Mouse (Mus musculus) gastrocnemius, postnatal 14 days (tissue): Measurements from ENCODE around the gene Klhl10. TPM values are rescaled to one million over a fixed set of nuclear protein-coding genes. Genes with fewer than 3 reads are reported as not detected.

Experiments
- DNase-seq: peaks from one replicate; pipeline ENCODE4 v3.0.0; 2021; ENCODE audit warnings: mixed read lengths
- intact Hi-C: fragments of 180-260 bp; cut with DNase I; formaldehyde crosslinking; loops from one replicate; pipeline ENCODE4 v1.15.1; 2025; ENCODE audit warnings: low total_unique reads
- long read RNA-seq, 2 experiments: library from polyadenylated mRNA; stranded (forward); transcript quantifications; one replicate each; pipeline ENCODE4 v2.0.0; 2021
- total RNA-seq, 2 experiments: library from RNA; stranded (reverse); gene quantifications; 2 replicates each; pipeline ENCODE4 v1.2.3; 2021

Klhl10 gene
- total RNA-seq, result under 1 TPM; 0.33 to 0.43 TPM
- long read RNA-seq, experiment 1, result 0 reads
- long read RNA-seq, experiment 2, partial matches to known transcripts, result 0 of 2 reads
- long read RNA-seq, experiment 2, other reads (novel, unspliced or antisense), result 2 of 2 reads

DNA sequence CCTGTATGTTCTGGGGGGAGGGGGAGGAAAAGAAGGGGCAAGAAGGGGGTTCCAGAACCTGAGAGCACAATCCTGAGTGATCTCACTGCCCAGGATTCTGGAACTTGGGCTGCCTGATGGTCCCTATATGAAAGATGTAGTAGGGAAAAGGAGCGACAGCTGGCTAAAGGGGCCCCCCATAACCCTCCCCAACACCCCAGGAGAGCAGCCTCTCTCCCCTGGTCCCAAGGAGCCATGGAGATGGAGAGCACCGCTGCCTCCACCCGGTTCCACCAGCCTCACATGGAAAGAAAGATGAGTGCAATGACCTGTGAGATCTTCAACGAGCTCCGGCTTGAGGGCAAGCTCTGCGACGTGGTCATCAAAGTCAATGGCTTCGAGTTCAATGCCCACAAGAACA lies at the start of gene Klhl10, which contains the start of gene Nt5c3b:
Klhl10 (plus strand) TSS at position 121 of the 400 bp plus-strand sequence.
Nt5c3b (minus strand) TSS at position 12 of the 400 bp plus-strand sequence.
- DNase-seq, result no peak
- intact Hi-C loops, result no loop called here

DNA sequence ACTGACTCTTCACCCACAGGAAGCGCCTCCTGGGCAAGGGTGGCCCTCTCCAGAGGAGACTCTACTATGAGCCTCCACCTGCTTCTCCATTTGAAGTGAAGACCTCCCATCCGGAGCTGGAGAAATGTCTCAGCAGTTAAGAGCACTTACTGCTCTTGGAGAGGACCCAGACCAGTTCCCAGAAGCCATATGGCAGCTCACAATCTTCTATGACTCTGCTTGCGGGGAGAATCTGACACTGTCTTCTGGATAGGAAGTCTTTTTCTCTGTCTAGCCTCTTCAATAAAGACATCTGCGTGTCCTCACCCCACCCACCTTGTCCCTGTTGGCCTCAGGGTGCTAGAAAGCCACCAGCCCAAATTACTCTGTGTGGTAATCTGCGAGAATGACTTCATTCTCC lies 48.8 kb upstream of the Klhl10 start:
- intact Hi-C loops, result no loop called here
- DNase-seq, result no peak

DNA sequence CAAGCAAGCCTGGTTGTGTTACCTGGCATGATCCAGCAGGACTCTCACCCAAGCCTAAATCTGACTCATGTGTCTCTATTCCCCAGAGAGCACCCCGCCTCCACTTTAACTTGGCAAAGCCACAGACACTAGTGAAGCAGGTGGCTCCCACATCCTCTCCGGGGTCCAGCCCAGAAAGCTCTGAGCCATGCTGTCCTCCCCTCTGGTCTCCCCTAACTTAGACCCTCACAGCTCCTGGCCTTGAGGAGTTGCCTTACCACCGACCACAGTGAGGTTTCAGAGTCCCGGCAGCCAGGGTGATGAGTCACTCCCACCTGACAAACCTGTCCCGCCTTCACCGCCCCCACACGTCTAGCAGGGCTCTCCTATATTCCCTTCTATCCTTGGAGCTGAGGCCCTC lies 48.0 kb upstream of the Klhl10 start:
- intact Hi-C loops, result no loop called here
- DNase-seq, result peak; percentile 42

DNA sequence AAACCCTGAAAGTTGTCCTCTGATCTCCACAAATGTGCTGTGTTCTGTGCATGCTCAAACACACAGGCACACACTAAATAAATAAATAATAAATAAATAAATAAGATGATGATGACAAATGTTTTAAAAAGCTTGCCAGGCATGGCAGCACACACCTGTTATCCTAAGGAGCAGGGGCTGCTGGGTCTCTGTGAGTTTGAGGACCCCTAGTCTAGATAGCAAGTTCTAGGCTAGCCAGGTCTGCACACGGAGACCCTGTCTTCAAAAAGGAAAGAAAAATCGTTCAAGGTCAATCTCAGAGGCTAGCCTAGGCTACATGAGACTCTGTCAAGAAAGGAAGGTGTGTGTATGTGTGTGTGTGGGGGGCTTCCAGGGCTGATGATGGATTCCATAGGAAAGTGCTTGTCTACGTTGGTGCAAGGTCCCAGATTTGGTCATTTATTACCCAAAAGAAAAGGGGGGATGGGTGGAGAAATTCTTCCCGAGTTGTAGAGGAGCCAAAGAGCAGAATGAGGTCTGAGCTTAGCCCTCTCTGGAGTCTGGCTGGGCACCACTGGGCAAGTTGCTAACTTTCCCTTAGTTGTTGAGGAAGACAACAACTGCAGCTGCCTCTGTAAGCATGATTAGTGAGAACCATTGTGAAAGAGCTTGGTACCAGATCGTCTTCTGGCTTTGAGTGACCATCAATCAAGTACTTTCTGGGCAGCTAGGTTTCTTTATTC lies 47.2 kb upstream of the Klhl10 start:
- DNase-seq, result no peak
- intact Hi-C loops, result no loop called here

DNA sequence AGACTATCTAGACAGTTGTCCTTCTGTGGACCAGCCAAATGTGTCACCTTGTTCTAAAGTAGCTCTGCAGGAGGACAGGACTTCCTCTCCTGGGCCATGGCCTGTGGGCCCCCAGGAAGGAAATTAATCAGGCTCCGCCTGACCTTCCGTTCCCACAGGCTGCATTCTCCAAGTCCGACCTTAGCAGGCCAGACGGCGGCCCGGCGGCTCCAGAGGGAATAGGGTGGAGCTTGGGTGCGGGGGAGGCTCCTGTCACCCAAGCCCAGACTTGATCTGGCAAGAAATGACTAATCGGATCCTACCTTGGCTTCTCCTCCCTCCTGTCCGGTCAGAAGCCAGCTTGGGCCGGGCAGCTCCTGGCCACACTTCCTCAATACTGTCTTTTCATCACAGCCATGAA lies 46.5 kb upstream of the Klhl10 start:
- DNase-seq, result peak; percentile 77
- intact Hi-C loops, result no loop called here

DNA sequence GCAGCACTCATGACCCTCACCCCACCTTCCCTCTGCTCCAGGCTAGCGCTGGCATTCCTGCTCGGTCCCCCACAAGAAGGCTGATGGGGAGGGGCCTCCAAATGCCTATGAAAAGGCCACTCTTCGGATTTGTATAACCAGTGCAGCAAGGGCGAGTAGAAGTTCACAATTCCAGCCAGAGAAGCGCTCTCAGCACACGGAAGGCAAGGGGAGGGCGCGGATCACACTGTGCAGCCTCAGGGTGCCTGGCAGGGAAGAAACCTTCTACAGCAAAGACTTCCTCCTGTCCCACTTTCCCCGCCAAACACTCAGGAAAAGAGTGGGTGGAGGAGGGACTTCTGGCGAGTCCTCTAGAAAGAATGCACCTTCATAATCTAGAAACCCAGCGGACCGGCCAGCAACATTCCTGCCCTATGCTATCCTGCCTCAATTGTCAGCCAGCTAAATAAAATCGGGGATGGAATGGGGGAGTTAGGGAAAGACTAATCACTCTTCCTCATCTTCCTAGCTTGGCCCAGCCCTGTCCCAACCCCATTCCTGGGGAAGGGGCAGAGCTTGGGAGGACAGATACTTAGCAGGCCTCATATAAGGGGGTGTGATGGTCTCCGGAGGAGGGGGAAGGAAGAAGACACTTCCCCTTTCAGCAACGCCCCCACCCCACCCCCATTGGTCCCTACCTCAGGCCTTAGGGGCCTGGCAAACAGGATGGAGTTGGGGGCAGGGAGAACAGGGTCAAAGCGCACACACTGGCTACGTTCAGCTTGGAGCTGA lies 45.7 kb upstream of the Klhl10 start:
- intact Hi-C loops, result no loop called here
- peak; percentile 37 for DNase-seq

DNA sequence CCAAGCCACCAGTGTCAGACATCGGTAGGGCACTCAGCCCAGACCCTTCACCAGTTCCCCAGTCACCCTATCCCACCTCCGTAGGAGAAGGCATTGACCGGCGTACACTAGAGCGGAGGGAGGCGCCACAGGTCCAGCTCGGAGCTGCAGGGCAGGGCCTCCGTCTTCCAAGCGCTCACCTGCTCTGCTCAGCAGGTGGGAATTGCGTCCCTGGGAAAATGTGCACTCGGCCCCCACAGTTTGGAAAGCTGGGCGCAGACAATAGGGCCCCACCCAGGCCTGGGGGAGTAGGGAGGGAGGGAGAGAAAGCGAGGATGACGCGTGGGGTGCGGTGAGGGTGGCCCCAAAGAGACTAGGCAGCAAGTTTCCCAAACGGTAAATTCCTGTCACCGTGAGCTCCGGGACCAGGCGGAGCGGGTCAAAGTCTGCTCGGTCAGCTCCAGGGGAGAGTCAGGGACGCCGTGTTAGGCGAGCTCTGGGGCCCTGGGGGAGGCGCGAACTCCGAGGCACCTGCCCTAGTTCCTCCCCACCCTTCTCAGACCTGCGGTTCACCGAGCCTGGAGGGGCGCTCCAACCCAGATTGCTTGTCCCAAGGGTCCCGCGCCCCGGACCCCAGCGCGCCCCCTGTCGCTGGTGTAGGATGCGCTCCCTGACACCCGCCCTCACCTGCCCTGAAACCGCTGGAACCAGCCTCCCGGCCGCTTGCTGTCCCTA lies 44.7 kb upstream of the Klhl10 start:
- DNase-seq, result peak; percentile 49
- intact Hi-C loops, result no loop called here

DNA sequence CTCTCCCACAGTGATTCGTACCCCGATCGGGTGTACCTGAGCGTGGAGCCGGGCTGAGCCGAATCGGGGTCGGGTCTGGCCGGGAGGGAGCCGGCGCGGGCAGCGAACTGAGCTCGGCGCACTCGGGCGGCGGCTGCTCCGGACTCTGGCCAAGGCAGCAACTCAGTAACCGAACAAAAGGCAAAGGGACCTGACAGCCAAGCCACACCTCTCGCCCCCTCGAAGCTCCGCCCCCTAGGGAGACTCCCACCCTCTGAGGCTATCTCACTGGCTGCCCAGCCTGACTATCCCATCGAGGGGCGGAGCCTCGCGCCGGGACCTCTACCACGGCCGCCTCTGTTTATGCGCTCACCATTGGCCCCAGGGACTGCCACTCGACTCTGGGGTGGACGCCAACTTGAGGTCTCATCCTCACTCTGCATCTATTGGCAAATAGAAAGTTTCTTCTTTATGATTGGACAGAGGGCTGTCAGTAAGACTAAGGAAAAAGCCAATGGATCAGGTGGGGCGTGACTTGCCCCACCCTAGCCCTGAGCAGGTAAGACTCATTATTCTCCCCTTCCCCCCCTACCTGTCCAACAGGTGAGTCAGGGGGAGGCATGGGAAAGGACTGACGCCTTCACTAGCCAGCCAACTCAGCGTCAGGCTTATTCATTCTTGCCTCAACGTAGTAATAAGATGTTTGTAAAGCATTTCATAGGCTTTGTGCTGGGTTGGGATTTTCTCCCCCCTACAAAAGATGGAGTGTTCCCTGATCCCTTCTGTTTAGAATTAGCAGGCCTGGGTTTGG lies 43.9 kb upstream of the Klhl10 start, which contains the start of gene Jup:
Jup (minus strand) TSS at position 164 of the 790 bp plus-strand sequence.
- DNase-seq, result peak; percentile 100
- intact Hi-C loops, result no loop called here

DNA sequence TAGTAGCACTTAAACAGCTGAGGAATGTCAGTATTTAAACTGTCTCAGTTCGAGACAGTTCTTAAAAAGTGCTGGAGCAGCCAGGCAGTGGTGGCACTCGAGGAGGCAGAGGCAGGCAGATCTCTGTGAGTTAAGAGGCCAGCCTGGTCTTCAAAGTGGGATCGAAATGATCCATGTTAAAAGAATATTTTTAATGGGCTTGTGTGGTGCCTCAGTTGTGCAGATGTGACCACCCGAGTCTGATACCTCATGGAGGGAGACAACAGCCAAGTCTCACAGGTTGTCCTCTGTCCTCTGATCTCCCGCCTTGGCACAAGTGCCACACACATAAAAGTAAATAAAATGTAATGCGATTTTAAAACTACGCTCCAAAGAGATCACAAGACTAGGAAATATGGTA lies 43.2 kb upstream of the Klhl10 start:
- no peak for DNase-seq
- intact Hi-C loops, result no loop called here

DNA sequence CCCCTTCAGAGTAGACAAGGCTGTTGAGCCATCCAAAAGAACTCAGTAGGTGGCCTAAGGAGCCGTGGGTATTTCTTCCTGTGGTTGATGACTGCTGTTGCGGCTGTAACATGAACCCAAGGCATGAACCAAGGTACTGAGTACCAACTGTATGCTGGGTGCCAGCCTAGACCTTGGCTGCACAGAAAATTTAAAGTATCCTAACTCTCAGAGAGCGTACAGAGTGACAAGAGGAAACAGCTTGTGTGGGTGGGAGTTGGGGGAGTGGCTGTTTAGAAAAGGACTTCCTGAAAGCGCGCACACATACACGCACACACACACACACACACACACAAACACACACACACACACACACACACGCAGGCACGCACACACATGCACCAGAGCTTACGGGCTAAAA lies 42.4 kb upstream of the Klhl10 start:
- intact Hi-C loops, result no loop called here
- DNase-seq, result no peak

DNA sequence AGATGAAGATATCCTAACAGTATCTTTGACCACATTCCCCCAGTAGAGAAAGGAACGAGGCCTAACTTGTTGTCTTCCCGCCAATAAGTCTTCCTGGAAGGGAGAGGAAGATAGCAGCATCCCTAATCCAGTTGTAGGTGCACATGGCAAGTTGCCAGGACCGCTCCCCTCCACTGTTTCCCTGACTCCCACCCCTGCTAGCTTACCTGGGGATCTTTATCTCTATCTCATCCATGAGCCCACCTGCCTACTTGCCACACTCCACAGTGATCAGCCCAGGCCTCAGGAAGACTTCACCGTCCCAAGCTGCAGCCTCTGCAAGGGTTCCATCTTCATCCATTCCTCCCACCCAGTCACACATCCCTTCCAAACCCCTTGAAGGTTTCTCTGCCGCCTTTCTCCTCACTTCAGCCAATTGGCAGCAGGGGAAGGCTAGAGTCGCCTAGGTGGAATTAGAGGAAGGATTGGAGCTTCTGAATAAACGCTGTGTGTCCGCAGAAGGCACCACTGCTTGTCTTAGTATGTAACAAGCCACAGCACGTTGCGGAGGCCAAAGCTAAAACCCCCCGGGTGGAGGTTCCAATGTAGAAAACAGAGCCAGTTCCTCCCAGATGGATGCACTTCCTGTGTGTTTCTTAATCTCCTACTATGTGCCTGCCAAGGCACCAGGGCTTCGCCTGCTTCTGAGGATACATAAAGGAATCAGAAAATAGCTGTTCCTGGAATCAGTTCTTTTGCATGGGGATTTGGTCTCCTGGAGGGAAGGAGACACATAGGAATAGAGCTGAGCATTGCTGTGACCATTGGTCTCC lies 41.8 kb upstream of the Klhl10 start:
- intact Hi-C loops, result no loop called here
- no peak for DNase-seq

DNA sequence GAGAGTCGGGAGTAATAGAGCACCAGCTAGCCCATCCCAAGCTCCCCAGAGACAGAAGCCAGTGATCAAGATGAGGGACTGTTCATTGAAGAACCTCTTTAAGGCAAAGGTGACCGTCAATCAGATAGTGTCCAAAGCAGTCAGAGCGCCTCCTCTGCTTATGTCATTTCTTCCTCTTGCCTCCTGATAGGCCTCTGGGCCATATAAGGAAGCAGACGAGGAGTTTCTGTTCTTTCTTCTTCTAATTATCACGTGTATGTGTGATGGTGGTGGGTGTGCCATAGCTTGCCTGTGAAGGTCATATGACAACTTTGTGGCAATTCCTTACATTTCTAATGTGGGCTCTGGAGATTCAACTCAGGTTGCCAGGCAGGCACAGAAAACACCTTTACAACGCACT lies 40.9 kb upstream of the Klhl10 start:
- intact Hi-C loops, result no loop called here
- no peak for DNase-seq

DNA sequence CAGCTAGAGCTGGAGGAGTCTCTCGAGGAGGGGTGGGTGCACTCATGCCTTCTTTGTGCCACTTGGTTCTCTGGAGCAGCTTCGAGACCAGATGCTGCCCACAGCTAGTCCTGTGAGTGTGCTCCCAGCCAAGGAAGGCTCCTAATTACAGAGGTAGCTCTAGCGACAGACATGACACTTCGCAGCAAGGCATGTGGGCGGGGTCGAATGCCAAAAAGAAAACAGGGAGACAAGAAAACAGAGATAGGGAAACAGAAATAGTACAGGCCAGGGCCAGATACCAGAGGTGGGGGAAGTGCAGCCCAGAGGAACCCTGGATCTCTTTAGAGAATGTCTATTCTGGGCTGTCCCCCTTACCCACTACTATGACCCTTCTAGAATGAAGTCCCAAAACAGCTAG lies 39.5 kb upstream of the Klhl10 start:
- intact Hi-C loops, result no loop called here
- no peak for DNase-seq

DNA sequence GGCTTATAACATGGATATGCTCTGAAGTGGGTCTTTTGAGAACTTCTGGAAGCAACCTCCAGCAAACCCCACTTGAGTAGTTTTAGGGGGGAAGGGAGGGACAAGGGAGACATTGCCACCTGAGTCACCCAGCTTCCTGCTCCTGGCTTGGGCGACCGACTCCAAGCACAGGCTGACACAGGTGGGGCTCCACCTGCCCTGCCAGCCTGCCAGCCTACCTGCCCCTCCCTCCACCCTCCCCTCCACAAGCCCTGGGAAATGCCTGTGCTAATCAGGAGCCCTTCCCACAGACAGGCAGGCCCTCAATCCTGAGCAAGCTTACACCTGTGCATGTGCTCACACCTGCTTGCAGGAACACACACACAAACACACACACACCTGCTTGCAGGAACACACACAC lies 39.0 kb upstream of the Klhl10 start:
- intact Hi-C loops, result no loop called here
- no peak for DNase-seq

DNA sequence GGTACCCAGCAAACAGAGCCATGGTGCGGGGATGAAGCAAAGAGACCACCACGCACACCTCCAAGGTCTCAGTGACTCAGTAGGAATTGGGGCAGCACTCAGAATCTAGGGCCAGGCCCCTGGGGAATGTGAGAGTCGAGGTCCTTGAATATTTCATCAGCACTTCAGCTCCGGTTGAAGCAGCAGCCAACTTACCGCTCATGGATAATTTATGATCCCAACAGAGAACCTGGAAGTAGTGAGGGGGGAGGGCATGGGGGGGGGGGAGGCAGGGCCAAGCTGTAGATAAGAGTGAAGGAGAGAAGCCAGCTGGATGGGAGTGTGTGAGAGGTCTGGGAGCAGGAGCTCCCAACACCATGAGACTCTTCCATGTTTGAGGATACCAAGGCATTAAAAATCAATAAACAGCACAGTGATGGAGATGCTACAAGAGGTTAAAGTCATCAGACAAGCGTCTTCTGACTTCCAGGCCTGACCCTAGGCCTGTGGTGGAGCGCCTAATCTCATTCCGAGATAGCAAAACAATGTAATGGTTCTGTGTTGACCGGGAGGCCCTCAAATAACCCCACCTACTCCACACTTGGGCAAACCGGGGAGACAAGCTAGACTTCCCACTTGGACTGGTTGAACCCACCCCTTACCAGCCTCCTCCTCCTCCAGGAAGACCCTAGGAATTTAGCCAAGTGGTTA lies 38.1 kb upstream of the Klhl10 start:
- no peak for DNase-seq
- intact Hi-C loops, result no loop called here

DNA sequence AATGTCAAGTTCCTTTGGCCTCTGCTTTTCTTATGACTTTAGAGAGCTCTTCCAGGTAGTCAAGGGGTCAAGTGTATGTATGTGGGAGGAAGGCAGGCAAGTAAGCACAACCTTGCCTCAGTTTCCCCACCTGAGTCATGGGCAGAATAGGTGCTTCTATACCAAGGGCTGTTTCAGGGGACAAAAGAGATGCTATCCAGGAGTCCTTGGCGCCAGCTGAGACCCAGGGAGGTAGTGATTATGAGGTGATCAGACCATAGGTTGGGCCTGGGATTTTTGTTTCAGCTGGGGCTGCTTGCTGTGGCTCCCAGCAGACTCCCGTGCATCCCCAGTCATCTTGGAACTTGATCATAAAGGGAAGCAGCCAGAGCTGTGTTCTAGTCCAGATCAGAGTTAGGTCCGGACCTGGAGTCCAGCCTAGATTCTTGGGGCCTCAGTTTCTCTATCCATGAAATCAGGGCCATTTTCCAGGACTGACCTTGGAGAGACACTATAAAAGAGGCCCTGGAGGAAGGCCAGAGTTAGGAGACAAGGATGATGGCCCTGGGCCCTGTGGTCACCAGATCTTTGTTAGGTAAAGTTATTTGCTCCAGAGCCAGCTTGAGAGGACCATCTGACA lies 37.2 kb upstream of the Klhl10 start:
- intact Hi-C loops, result no loop called here
- DNase-seq, result no peak

DNA sequence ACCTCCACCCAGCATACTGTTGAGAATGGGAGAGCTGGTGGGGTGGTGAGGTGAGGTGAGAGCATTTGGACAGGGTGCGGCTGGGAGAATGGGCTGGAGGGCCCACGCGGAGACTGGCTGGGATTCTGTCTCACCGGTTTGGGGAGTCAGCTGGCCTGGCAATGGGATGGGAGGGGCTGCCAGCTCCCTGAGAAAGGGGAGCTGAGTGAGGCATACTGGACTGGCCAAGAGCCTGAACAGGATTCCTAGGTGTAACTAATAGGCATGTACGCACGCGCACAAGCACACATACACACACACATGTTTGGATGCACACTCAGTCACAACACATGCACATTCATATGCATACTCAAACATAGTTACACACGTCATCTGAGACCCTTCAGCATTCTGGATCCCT lies 35.4 kb upstream of the Klhl10 start:
- intact Hi-C loops, result no loop called here
- no peak for DNase-seq
